Mouse (Mus musculus): ENCODE measurements around the gene Xlr5c. TPM values are rescaled to one million over a fixed set of nuclear protein-coding genes. Genes with fewer than 3 reads are reported as not detected.
A peak's percentile ranks its signal among the peaks of the same experiment; 100 is the strongest.
"Not testable (repeated sequence)": the region's sequence is repeated elsewhere in the genome, so short reads cannot be mapped to it uniquely, and the experiment has no call there.

The Xlr5c gene
- not detected in 2 replicates for polyA plus RNA-seq (2015; fragmentation: Nextera tagmentation; extraction: Ambion mirVana)

- not testable (repeated sequence) for ATAC-seq; H3K27ac ChIP-seq (ENCODE audit: low read length); H3K4me3 ChIP-seq (replicated peaks; ENCODE audit: low read length); H3K4me1 ChIP-seq (replicated peaks; ENCODE audit: control insufficient read depth, insufficient read depth, low read length); H3K9ac ChIP-seq (replicated peaks; ENCODE audit: low read depth, low read length); H3K27me3 ChIP-seq (replicated peaks; ENCODE audit: control insufficient read depth, insufficient read depth, low read length); H3K4me2 ChIP-seq (ENCODE audit: low read length); H3K36me3 ChIP-seq (ENCODE audit: control insufficient read depth, insufficient read depth); H3K9me3 ChIP-seq (ENCODE audit: control insufficient read depth, low read length)
- 91% methylated on average over 15 of the region's 17 CpGs for WGBS
Measured at GRCm38 (mm10) chrX:73292876-73293275, at the start of gene Xlr5c, which contains the start of gene Xlr5a. Xlr5c (minus strand) TSS chrX:73292976. Xlr5a (minus strand) TSS chrX:73292976.

DNA sequence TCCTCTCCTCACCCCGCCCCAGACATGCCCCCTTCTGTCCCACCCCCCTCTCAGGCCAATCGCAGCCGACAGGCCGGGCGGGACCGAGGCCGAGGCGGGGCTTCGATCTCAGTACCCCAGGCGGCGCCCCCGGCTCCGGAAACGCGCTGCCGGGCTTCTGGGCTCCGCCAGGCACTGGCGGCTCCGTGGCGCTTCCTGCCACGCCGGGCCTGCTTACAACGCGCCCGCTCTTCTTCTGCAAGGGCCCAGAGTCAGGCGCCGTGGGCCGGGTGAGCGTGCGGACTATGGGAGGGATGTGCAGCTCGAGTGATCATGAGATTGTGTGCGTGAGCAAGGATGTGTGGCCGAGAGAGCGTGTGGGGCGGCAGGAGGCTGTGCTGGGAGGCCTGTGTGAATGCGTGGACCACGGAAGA lies 49.7 kb upstream of the Xlr5c start, which contains the start of gene Zfp275:
Gene Zfp275 (plus strand): TSS at position 139 of the 413 bp plus-strand sequence.
- Histone ChIP-seq H3K36me3 (ENCODE audit: control insufficient read depth, insufficient read depth) (no peaks in the 10 kb centered on the region), H3K27me3 (replicated peaks; ENCODE audit: control insufficient read depth, insufficient read depth, low read length) (no peaks in the 10 kb centered on the region), H3K4me2 (ENCODE audit: low read length) (peak within 1 kb of the TSS; percentile 59), H3K4me1 (replicated peaks; ENCODE audit: control insufficient read depth, insufficient read depth, low read length) (peaks cover 9% of the 10 kb centered on the region; the same call in 1 of the 2 replicates), H3K27ac (ENCODE audit: low read length) (peak within 1 kb of the TSS; percentile 67), H3K9me3 (ENCODE audit: control insufficient read depth, low read length) (no peaks in the 10 kb centered on the region), H3K4me3 (replicated peaks; ENCODE audit: low read length) (peak within 1 kb of the TSS; percentile 63), H3K9ac (replicated peaks; ENCODE audit: low read depth, low read length) (peak within 1 kb of the TSS; percentile 73)
- ATAC-seq, result peak; percentile 98
- 17% methylated on average over 35 of the region's 37 CpGs for whole genome bisulfite sequencing

DNA sequence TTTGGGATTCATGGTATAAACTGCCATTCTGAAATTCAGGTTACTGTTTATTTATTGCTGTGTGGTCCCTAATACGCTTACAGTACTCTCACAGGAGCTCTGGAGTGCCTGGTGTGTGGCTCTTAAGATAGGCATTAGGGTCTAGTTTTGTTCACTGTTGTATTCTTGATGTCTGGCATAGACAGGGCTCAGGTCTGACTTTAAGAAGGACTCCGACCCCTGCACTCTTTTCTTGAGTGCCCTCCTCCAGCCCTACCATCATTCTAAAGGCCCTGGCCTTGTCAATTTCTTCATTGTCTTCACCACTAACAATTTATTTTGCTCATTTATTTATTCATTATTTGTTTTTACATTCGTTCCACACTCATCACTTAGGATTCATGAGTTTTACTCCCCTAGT lies 49.3 kb upstream of the Xlr5c start:
- ATAC-seq, result peak; percentile 22
- Histone ChIP-seq H3K36me3 (ENCODE audit: control insufficient read depth, insufficient read depth) (no peaks in the 10 kb centered on the region), H3K4me2 (ENCODE audit: low read length) (peak overlapping the region; percentile 59), H3K9me3 (ENCODE audit: control insufficient read depth, low read length) (no peaks in the 10 kb centered on the region), H3K27me3 (replicated peaks; ENCODE audit: control insufficient read depth, insufficient read depth, low read length) (no peaks in the 10 kb centered on the region), H3K27ac (ENCODE audit: low read length) (no peak overlapping the region), H3K4me3 (replicated peaks; ENCODE audit: low read length) (peak overlapping the region; percentile 63), H3K9ac (replicated peaks; ENCODE audit: low read depth, low read length) (no peak overlapping the region; the same call in 1 of the 2 replicates), H3K4me1 (replicated peaks; ENCODE audit: control insufficient read depth, insufficient read depth, low read length) (peaks cover 9% of the 10 kb centered on the region; the same call in 1 of the 2 replicates)
- 18% methylated on average over 3 of the region's 3 CpGs for WGBS

DNA sequence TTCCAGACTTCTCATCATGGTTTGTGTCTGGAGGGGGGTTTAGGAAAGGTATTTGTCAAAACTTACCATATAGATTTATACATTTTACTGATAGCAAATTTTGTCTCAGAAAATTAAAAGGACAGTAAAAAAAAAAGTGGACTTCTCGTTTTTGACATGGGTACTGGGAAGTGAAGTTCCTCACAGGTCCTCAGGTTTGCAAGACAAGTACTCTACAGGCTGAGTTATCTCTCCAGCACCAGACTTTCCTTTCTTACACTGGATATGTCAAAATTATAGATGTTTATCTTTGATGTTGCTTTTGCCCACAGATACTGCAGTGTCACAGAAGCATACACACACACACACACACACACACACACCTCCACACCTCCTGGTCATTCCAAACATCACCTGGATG lies 48.7 kb upstream of the Xlr5c start:
- H3K36me3 ChIP-seq (ENCODE audit: control insufficient read depth, insufficient read depth), result no peaks in the 10 kb centered on the region
- no peak for ATAC-seq
- 63% methylated on average over 1 of the region's 1 CpGs for WGBS
- no peak overlapping the region for H3K4me2 ChIP-seq (ENCODE audit: low read length)
- no peaks in the 10 kb centered on the region for H3K27me3 ChIP-seq (replicated peaks; ENCODE audit: control insufficient read depth, insufficient read depth, low read length)
- H3K9me3 ChIP-seq (ENCODE audit: control insufficient read depth, low read length), result no peaks in the 10 kb centered on the region
- H3K9ac ChIP-seq (replicated peaks; ENCODE audit: low read depth, low read length), result no peak overlapping the region
- no peak overlapping the region for H3K27ac ChIP-seq (ENCODE audit: low read length)
- H3K4me1 ChIP-seq (replicated peaks; ENCODE audit: control insufficient read depth, insufficient read depth, low read length), result peaks cover 9% of the 10 kb centered on the region; the same call in 1 of the 2 replicates
- H3K4me3 ChIP-seq (replicated peaks; ENCODE audit: low read length), result no peak overlapping the region

- Histone ChIP-seq H3K36me3 (ENCODE audit: control insufficient read depth, insufficient read depth) (no peaks in the 10 kb centered on the region), H3K27me3 (replicated peaks; ENCODE audit: control insufficient read depth, insufficient read depth, low read length) (no peaks in the 10 kb centered on the region), H3K4me1 (replicated peaks; ENCODE audit: control insufficient read depth, insufficient read depth, low read length) (no peaks in the 10 kb centered on the region), H3K4me2 (ENCODE audit: low read length) (no peak within 1 kb of the TSS), H3K9ac (replicated peaks; ENCODE audit: low read depth, low read length) (no peak within 1 kb of the TSS), H3K9me3 (ENCODE audit: control insufficient read depth, low read length) (no peaks in the 10 kb centered on the region), H3K27ac (ENCODE audit: low read length) (no peak within 1 kb of the TSS), H3K4me3 (replicated peaks; ENCODE audit: low read length) (no peak within 1 kb of the TSS)
- WGBS, result 89% methylated on average over 4 of the region's 4 CpGs
- ATAC-seq, result no peak
Measured at GRCm38 (mm10) chrX:73336740-73337139, 44.0 kb upstream of the Xlr5c start, which contains the start of gene Gm45015. Gm45015 (minus strand) TSS chrX:73336840.

DNA sequence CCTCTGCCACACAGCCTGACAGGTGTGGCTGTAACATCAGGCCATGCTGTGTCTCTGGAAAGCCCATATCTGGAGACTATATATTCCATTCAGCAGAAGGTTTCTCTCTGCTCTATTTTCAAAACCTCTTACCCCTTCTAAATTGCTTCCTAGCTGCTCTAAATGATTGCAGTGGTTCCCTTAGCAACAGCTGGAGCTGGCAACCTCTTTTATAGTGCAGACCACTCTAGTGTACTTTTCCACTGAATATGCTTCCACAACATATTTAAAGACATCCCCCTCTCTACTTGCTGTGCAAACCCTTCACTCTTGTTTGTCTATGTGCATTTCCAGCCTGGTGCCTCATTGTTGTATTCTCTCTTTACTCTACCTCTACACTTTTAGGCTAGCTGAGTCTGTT lies 40.8 kb upstream of the Xlr5c start:
- no peaks in the 10 kb centered on the region for H3K27me3 ChIP-seq (replicated peaks; ENCODE audit: control insufficient read depth, insufficient read depth, low read length)
- ATAC-seq, result no peak
- H3K4me2 ChIP-seq (ENCODE audit: low read length), result no peak overlapping the region
- no peaks in the 10 kb centered on the region for H3K4me1 ChIP-seq (replicated peaks; ENCODE audit: control insufficient read depth, insufficient read depth, low read length)
- no peaks in the 10 kb centered on the region for H3K36me3 ChIP-seq (ENCODE audit: control insufficient read depth, insufficient read depth)
- no peaks in the 10 kb centered on the region for H3K9me3 ChIP-seq (ENCODE audit: control insufficient read depth, low read length)
- no peak overlapping the region for H3K9ac ChIP-seq (replicated peaks; ENCODE audit: low read depth, low read length)
- H3K4me3 ChIP-seq (replicated peaks; ENCODE audit: low read length), result no peak overlapping the region
- no peak overlapping the region for H3K27ac ChIP-seq (ENCODE audit: low read length)

GRCm38 (mm10) chrX:73327215-73327614 lies 34.4 kb upstream of the Xlr5c start:
- H3K4me3 ChIP-seq (replicated peaks; ENCODE audit: low read length), result no peak overlapping the region
- H3K9me3 ChIP-seq (ENCODE audit: control insufficient read depth, low read length), result no peaks in the 10 kb centered on the region
- no peak overlapping the region for H3K9ac ChIP-seq (replicated peaks; ENCODE audit: low read depth, low read length)
- no peaks in the 10 kb centered on the region for H3K36me3 ChIP-seq (ENCODE audit: control insufficient read depth, insufficient read depth)
- 78% methylated on average over 2 of the region's 2 CpGs for WGBS
- ATAC-seq, result no peak
- no peak overlapping the region for H3K27ac ChIP-seq (ENCODE audit: low read length)
- no peak overlapping the region for H3K4me2 ChIP-seq (ENCODE audit: low read length)
- no peaks in the 10 kb centered on the region for H3K4me1 ChIP-seq (replicated peaks; ENCODE audit: control insufficient read depth, insufficient read depth, low read length)
- no peaks in the 10 kb centered on the region for H3K27me3 ChIP-seq (replicated peaks; ENCODE audit: control insufficient read depth, insufficient read depth, low read length)

DNA sequence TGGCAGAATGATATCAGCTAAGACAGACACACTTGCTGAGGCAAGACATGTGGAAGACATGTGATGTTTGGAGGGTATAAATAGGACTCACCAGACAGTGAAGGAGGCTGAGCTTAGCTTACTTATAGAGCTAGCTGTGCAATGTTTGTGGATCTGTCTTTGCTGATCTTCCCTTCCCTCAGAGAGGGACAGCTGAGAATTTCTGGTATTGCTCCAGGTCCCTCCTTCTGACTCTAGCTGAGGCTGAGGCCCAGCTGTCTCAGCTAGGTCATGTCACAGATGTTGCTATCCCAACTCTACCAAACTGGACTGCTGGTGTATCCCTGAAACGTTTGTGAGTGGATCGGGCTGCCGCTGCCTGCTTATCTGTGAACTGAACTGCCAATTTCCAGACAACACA lies 28.3 kb upstream of the Xlr5c start:
- Histone ChIP-seq H3K36me3 (ENCODE audit: control insufficient read depth, insufficient read depth) (no peaks in the 10 kb centered on the region), H3K27ac (ENCODE audit: low read length) (no peak overlapping the region), H3K4me3 (replicated peaks; ENCODE audit: low read length) (no peak overlapping the region), H3K4me2 (ENCODE audit: low read length) (no peak overlapping the region), H3K9me3 (ENCODE audit: control insufficient read depth, low read length) (no peaks in the 10 kb centered on the region), H3K27me3 (replicated peaks; ENCODE audit: control insufficient read depth, insufficient read depth, low read length) (no peaks in the 10 kb centered on the region), H3K9ac (replicated peaks; ENCODE audit: low read depth, low read length) (no peak overlapping the region), H3K4me1 (replicated peaks; ENCODE audit: control insufficient read depth, insufficient read depth, low read length) (no peaks in the 10 kb centered on the region)
- no peak for ATAC-seq
- WGBS, result 84% methylated on average over 3 of the region's 3 CpGs

GRCm38 (mm10) chrX:73312522-73312921 lies 19.7 kb upstream of the Xlr5c start:
- H3K4me2 ChIP-seq (ENCODE audit: low read length), result no peak overlapping the region
- no peaks in the 10 kb centered on the region for H3K9me3 ChIP-seq (ENCODE audit: control insufficient read depth, low read length)
- whole genome bisulfite sequencing, result 39% methylated on average over 3 of the region's 3 CpGs
- no peaks in the 10 kb centered on the region for H3K36me3 ChIP-seq (ENCODE audit: control insufficient read depth, insufficient read depth)
- H3K4me1 ChIP-seq (replicated peaks; ENCODE audit: control insufficient read depth, insufficient read depth, low read length), result no peaks in the 10 kb centered on the region
- H3K4me3 ChIP-seq (replicated peaks; ENCODE audit: low read length), result no peak overlapping the region
- ATAC-seq, result no peak
- H3K27ac ChIP-seq (ENCODE audit: low read length), result no peak overlapping the region
- H3K9ac ChIP-seq (replicated peaks; ENCODE audit: low read depth, low read length), result no peak overlapping the region
- H3K27me3 ChIP-seq (replicated peaks; ENCODE audit: control insufficient read depth, insufficient read depth, low read length), result no peaks in the 10 kb centered on the region

- H3K36me3 ChIP-seq (ENCODE audit: control insufficient read depth, insufficient read depth), result not testable (repeated sequence)
- 84% methylated on average over 6 of the region's 10 CpGs for WGBS
Measured at GRCm38 (mm10) chrX:73295745-73296144, 3.0 kb upstream of the Xlr5c start.

More at GRCm38 (mm10) chrX:73295745-73296144, 3.0 kb upstream of the Xlr5c start:
- not testable (repeated sequence) for H3K27ac ChIP-seq (ENCODE audit: low read length); H3K4me1 ChIP-seq (replicated peaks; ENCODE audit: control insufficient read depth, insufficient read depth, low read length); ATAC-seq; H3K27me3 ChIP-seq (replicated peaks; ENCODE audit: control insufficient read depth, insufficient read depth, low read length); H3K4me3 ChIP-seq (replicated peaks; ENCODE audit: low read length); H3K9me3 ChIP-seq (ENCODE audit: control insufficient read depth, low read length); H3K4me2 ChIP-seq (ENCODE audit: low read length); H3K9ac ChIP-seq (replicated peaks; ENCODE audit: low read depth, low read length)

All from forebrain, embryonic 16.5 days (tissue).